Mouse (Mus musculus): ENCODE results near the gene Il5.
"Not testable (repeated sequence)": the region's sequence is repeated elsewhere in the genome, so short reads cannot be mapped to it uniquely, and the experiment has no call there.

The Il5 gene

DNA sequence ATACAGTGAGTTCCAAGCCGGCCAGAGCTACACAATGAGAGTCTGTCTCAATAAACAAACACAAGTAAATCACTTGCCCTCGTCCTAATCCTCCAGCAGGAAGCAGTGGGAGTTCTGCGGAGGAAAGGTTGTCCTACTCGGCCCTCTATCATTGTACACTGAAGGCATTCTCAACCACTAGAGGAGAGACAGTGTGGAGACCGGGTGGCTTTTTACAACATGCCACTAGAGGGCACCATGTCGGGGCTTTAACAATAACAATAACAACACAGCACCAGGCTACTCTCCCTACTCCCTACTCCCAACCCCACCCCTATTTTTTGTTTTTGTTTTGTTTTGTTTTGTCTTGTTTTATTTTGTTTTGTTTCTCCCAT is 17.0 kb downstream of the Il5 start:
- no peak for ATAC-seq (ENCODE audit: insufficient number of reproducible peaks, low FRiP score, low TSS enrichment)

- ATAC-seq (ENCODE audit: insufficient number of reproducible peaks, low FRiP score, low TSS enrichment): no peak
Measured at GRCm38 (mm10) chr11:53742353-53742752, 21.8 kb downstream of the Il5 start.

DNA sequence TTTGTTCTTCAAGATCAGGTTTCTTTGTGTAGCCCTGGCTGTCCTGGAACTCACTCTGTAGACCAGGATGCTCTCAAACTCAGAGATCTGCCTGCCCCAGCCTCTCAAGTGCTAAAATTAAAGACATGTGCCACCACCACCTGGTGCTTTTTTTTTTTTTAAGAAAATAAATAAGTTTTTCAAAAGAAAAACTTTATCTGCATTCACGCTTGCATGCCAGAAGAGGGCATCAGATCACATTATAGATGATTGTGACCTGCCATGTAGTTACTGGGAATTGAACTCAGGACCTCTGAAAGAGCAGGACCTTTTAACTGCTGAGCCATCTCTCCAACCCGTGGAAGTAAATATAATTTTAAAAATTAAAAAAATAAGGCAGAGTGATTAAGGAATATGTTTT is 24.7 kb downstream of the Il5 start:
- no peak for ATAC-seq (ENCODE audit: insufficient number of reproducible peaks, low FRiP score, low TSS enrichment)

GRCm38 (mm10) chr11:53747985-53748384 is 27.4 kb downstream of the Il5 start:
- no peak for ATAC-seq (ENCODE audit: insufficient number of reproducible peaks, low FRiP score, low TSS enrichment)

- no peak for ATAC-seq (ENCODE audit: insufficient number of reproducible peaks, low FRiP score, low TSS enrichment)
Measured at GRCm38 (mm10) chr11:53748614-53749013, 28.0 kb downstream of the Il5 start.

DNA sequence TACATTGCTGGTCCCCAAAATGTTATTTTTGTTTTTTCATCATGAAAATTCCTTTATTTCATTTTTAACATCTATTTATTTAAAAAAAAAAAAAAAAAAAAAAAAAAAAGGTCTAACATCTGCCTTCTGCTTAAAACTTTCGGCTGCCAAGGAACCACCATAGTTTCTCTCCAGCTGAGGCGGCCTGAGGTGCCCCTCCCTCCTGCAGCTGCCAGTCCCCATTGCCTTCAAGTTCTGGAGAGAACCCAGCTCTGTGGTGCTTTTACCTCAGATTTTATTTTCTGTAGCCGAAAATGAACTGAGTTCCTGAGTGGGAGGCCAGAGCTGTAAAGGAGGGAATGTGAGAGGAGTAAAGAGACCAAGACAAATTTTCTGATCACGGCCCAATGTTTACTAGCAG is 28.7 kb downstream of the Il5 start:
- ATAC-seq (ENCODE audit: insufficient number of reproducible peaks, low FRiP score, low TSS enrichment): no peak

DNA sequence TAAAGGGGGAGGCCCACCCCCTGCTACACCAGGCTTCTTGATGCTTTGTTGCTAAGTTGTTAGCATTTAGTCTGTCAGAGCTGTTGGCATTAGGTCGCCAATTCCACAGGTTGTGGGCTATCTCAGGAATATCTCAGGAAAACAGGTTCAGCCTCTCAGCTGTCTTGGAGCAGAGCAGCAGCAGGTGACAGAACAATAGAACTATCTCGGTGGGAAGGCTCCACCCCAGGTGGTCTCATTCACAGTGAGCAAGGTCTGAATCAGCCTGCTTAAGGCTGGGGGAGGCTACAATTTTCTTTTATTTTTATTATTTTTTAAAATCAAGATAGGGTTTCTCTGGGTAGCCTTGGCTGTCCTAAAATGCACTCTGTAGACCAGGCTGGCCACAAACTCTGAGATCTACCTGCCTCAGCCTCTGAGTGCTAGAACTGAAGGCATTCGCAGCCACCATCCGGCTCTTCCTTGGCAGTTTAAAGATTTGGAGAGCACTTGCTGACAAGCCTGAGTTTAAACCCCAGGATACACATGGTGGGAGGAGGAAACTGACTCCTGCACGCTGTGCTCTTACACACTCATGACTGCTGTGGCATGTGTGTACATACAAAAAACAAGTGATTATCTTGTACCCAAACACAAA is 29.2 kb downstream of the Il5 start:
- no peak for ATAC-seq (ENCODE audit: insufficient number of reproducible peaks, low FRiP score, low TSS enrichment)

GRCm38 (mm10) chr11:53755011-53755595 is 34.5 kb downstream of the Il5 start:
- no peak for ATAC-seq (ENCODE audit: insufficient number of reproducible peaks, low FRiP score, low TSS enrichment)

DNA sequence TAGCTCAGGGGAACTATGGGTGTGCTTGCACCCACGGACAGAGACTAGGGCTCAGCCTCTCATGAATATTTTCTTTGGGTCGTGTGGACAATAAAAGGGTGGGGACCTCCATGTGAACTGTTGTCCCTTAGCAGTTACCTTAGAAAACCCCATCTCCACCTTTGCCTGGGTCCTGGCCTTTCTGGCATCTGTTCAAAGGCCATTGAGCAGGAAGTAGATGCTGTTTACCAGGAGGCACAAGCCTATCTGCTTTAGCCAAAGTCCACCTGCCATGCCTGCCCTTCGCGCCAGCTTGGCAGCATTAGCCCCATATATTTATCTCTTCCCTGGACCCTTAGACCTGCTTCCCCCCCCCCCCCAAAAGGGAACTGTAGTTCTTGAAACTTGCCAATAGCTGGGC is 37.0 kb downstream of the Il5 start:
- no peak for ATAC-seq (ENCODE audit: insufficient number of reproducible peaks, low FRiP score, low TSS enrichment)

- not testable (repeated sequence) for ATAC-seq (ENCODE audit: insufficient number of reproducible peaks, low FRiP score, low TSS enrichment)
Measured at GRCm38 (mm10) chr11:53758033-53758432, 37.4 kb downstream of the Il5 start.

DNA sequence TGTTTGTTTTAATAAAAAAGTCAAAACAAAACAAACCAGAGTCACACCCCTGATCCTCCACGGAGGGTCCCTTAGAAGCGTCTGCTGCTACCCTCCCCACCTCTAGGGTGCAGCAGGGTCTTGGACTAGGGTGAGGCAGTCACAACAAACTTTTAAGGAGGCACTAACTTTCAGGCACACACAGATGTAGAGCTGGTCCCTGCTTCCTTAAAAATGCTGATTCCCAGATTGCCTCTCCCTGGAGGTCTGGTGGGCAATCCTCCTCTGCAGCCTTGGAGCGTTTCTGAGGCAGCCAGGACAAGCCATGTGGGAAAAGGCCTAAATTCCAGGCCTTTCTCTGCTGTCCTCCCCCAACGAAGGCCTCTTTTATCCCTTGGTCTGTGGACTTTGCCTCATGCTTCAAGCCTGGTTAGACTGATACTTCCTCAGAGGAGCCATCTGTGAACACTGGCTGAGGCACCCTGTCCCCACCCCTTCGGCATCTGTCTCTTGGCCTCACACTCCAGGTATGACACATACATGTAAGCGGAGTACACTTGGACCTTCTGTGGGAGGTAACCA is 38.3 kb downstream of the Il5 start:
- no peak for ATAC-seq (ENCODE audit: insufficient number of reproducible peaks, low FRiP score, low TSS enrichment)

DNA sequence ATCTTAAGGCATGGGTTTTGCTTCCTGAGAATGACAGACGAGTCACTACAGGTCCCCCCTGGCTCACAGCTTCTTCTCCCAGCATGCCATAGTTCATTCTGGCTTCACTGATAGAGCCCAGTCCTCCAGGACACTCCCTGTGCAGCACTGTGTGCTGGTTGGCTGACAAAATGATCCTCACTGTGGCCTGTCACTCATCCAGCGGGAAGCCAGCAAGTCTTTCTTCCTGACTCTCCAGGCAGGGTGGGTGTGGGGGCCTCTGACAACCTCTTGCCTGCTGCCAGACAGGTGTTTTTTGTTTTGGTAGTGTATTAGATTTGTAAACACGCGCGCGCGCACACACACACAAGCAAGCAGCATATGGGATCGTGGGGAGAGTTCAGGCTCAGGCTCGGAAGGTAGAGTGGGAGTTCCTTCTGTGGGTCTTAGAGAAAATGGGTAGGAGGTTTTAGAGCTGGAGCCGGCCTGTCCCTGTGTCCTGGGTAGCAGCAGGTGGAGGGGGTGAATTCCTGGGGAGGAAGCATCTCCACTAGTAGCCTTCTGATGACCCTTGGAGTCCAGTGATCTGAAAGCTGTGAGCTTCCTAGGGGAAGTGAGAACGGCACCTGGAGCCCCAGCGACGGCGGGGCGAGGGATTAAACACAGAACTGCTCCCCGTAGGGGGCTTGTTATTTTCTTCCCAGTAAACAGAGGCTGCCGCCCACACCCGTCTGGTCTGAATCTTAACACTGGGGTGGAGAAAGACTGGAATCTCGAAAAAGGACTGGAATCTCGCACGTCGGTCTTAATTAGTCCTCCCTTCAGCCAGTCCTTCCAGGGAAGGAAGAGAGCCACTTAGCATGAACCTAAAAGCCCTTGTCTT is 39.2 kb downstream of the Il5 start:
- no peak for ATAC-seq (ENCODE audit: insufficient number of reproducible peaks, low FRiP score, low TSS enrichment)

DNA sequence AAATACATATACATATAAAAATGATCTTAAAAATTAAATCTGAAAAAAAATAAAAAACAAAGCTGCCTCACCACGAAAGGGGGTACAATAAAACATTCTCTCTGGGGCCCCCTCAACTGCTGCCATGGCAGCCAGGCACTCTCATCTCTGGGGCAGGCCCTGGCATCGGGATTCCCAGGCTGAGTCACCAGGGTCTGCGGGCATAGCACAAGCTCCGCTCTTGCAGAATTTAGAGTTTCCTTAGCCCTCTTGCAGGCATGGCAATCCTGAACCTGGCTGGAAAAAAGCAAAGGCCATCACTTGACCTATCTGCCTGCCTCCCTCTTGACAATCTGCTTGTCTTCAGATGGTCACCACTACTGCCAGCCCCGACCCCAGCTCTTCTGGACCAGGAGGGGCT is 40.7 kb downstream of the Il5 start:
- ATAC-seq (ENCODE audit: insufficient number of reproducible peaks, low FRiP score, low TSS enrichment): no peak

DNA sequence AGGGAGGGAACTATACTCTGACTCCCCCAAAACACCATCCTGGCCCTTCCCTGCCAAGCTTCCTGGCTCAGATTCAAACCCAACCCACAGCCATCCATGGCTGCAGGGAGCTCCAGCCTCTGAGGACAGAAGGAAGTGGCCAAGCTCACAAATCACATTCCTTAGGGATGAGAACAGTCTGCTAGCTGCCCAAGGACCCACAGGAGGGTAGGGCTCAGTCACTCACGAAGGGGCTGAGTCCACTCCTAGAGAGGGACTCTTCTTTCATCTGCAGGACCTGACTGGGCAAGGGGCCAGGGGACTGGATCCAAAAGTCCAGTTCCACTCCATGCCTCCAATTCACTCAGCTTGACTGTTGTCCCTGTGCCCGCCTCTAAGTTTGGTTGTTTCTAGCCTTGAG is 41.2 kb downstream of the Il5 start:
- ATAC-seq (ENCODE audit: insufficient number of reproducible peaks, low FRiP score, low TSS enrichment): no peak

DNA sequence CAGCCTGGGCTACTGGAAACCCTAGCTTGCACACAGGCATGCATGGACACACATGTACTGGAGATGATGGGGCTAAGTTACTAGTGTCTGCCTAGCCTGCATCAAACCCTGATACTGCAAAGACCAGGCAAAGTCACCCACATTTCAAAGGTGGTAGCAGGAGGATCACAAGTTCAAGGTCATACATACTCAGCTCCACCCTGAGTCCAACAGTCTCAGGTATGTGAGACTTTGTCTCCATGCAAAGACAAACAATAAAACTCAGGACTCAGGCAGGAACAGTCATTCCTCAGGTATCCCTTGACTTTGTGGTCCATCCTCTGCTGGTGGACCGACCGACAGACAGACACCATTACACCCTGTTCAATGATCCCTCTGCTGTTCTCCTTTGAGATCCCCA is 41.8 kb downstream of the Il5 start:
- no peak for ATAC-seq (ENCODE audit: insufficient number of reproducible peaks, low FRiP score, low TSS enrichment)

DNA sequence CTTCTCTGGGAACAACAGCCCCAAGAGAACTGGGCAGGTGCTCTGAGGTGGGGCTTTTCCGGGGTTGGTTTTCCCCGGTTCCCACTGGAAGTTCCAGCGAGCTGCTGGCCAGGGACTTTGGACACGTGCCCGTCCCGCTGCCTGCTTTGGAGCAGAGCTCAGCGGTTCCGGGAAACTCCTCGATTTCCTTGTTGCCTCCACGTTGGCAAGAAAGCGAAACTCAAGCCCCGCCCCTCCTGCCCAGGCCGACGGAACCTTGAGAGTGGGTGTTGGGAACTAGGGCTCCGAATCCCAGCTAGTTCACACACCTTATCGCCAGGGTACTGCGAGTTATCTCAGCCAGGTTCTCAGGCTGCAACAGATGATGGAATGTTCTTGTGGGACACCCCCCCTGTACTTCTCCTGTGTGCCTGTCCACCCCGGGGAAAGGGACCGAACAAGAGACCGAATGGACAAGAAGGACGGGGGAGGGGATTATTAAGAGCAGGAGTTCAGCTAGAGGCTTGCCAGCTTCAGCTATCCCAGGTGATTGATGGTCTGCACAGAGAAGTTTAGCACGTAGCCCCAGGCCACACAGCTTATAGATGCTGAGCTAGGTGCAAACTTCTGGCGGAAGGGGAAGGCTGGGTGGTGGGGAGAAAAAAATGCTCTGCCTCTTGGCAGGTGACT is 42.4 kb downstream of the Il5 start:
- ATAC-seq (ENCODE audit: insufficient number of reproducible peaks, low FRiP score, low TSS enrichment): no peak

- ATAC-seq (ENCODE audit: insufficient number of reproducible peaks, low FRiP score, low TSS enrichment): peak; percentile 52
Measured at GRCm38 (mm10) chr11:53763496-53764140, 43.0 kb downstream of the Il5 start.

GRCm38 (mm10) chr11:53764581-53764980 is 44.0 kb downstream of the Il5 start:
- ATAC-seq (ENCODE audit: insufficient number of reproducible peaks, low FRiP score, low TSS enrichment): no peak

DNA sequence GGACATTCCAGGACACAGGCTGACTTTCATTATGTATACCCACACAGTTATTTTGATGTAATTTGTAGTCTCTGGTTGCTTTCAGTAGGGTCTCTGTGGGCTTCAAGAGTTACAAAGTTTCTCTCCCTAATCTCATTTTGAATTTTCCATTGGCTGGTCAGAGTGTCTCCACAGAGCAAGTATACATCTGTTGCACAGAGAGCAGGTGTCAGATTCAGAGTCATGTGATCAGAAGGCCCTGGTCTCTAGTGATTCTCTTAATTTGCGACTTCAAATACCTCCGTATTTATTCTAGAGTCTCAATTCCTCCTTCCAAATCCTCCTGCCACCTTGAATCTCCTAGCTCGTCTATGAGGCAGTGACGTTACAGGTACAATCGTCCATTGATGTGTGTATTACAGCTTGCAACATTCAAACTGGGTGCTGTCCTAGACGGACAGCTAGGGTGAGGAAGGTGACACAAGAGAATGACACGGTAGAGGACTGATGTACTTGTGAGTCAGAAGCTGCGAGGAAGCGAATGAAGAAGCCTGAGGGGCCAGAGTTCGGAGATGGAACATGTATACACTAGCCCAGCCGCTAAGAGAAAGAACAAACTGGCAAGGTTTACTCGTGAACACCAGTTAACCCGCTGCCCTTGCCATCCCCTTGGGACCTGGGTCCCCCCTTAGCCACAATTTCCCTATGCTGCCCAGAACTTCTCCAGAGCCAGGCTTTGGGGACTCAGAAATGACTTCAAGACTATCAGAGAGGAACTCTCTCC is 48.0 kb downstream of the Il5 start:
- ATAC-seq (ENCODE audit: insufficient number of reproducible peaks, low FRiP score, low TSS enrichment): no peak

DNA sequence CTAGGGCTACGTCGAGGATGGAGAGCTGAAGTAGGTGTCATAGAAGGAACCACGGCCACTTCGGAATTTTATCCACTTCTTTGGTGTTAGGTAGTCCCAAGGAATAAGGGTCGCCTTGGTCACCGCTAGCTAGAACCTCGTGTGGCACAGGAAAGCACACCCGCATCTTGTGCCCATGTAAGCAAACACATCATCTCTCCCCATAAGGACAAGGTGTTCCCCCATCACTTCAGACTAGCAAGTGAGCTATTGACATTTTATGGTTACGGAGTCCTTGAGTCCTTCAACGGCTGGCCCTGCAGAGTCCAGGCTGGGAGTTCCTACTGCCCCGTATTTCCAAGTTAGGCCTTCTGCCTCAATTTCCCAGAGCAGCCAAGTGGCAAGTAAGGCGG is 48.6 kb downstream of the Il5 start:
- ATAC-seq (ENCODE audit: insufficient number of reproducible peaks, low FRiP score, low TSS enrichment): no peak
